Mouse (Mus musculus): ENCODE data around the gene Chmp1a.

DNA sequence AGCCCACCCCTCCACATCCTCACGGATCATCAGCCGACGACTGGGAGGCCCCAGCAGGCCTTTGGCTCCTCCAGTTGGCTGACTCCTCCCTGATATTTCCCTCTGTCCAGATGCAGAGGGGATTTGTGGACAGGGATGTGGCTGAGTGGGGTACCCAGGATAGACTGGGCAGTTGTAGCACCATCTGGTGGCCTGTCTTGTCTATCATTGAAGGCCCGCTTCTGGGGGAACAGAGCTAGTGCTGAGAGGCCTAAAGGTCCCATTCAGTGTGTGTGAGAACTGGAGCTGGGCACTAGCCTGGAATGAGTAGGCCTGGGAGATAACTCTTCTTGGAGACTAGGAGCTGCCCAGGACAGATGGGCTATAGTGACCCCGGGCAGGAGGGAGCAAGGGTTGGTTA lies 19.2 kb upstream of the Chmp1a start:
- TF ChIP-seq CTCF (IDR thresholded peaks at IDR 0.05; ENCODE audit: low read depth, low read length) (peak; percentile 47), POLR2A (IDR thresholded peaks at IDR 0.05; ENCODE audit: insufficient read depth, low read length) (no peak), EP300 (IDR thresholded peaks at IDR 0.05; ENCODE audit: insufficient read depth, low read depth, low read length) (no peak)

All from ES-Bruce4 (cell line).